Mouse (Mus musculus): Measurements from ENCODE around the gene Ppp3ca. TPM values are rescaled to one million over a fixed set of nuclear protein-coding genes. Genes with fewer than 3 reads are reported as not detected.

The Ppp3ca gene
- polyA plus RNA-seq, 1 experiment from 2014 or later: 21.6 TPM

DNA sequence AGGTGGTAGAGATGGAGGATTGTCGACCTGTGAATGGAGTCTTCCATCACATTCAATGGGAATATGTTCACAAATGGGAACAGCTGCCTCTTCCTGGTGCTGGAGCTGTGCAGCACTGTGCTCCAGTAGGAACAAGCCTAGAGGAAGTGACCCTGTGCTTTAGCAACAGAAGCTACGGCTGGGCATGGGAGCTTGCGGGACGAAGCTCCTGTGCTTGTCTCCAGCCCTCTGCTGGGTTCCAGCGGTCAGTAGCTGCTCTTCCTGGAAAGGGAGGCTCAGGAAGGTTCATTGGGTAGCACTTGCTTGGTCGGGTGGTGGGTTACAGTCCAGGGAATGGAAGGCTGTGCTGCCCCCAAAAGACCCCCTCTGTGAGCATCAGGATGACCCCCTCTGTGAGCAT lies 46.3 kb downstream of the Ppp3ca start:
- Histone ChIP-seq H3K36me3 (replicated peaks; ENCODE audit: insufficient read depth, low read length) (no peaks in the 10 kb centered on the region), H3K27me3 (ENCODE audit: insufficient read depth, low read length) (no peaks in the 10 kb centered on the region), H3K9ac (replicated peaks) (no peak overlapping the region), H3K4me1 (ENCODE audit: insufficient read depth) (no peaks in the 10 kb centered on the region), H3K27ac (ENCODE audit: low read depth) (no peak overlapping the region), H3K4me2 (ENCODE audit: low read depth, low read length) (no peak overlapping the region), H3K9me3 (ENCODE audit: low read length) (no peaks in the 10 kb centered on the region), H3K4me3 (ENCODE audit: low read depth, low read length) (no peak overlapping the region)
- WGBS (ENCODE audit: insufficient replicate concordance): 69% methylated on average over 6 of the region's 6 CpGs
- DNase-seq (no peak), ATAC-seq (no peak)
- TF ChIP-seq EP300 (IDR thresholded peaks at IDR 0.05; ENCODE audit: low read depth) (no peak), CTCF (IDR thresholded peaks at IDR 0.05; ENCODE audit: low read depth) (no peak)

DNA sequence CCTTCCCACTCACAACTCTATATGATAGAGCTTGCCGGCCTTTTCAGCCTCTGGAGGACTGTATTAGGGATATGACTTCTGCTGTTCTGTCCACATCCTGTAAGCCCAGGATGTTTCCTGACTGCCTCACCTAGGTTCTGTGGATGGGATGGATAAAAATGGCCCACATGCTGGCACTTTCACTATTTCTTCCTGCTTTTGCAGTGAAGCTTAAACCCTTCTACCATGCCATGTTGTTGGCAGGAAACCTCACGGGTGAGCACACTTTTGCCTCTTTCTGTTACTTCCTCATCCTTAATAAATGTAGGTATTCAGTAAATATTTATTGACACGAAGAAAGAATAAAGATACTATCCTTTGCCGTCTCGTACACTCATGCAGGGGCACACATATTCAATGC lies 48.5 kb downstream of the Ppp3ca start:
- ATAC-seq: no peak
- H3K36me3 ChIP-seq (replicated peaks; ENCODE audit: insufficient read depth, low read length): no peaks in the 10 kb centered on the region
- H3K4me1 ChIP-seq (ENCODE audit: insufficient read depth): 0 out of 2 replicates have a peak, but pooled peaks cover 3% of the 10 kb centered on the region
- DNase-seq: no peak
- no peak overlapping the region for H3K9ac ChIP-seq (replicated peaks)
- H3K4me2 ChIP-seq (ENCODE audit: low read depth, low read length): no peak overlapping the region
- no peak overlapping the region for H3K27ac ChIP-seq (ENCODE audit: low read depth)
- no peak for TF ChIP-seq EP300 (IDR thresholded peaks at IDR 0.05; ENCODE audit: low read depth)
- no peak for TF ChIP-seq CTCF (IDR thresholded peaks at IDR 0.05; ENCODE audit: low read depth)
- no peaks in the 10 kb centered on the region for H3K9me3 ChIP-seq (ENCODE audit: low read length)
- no peaks in the 10 kb centered on the region for H3K27me3 ChIP-seq (ENCODE audit: insufficient read depth, low read length)
- WGBS (ENCODE audit: insufficient replicate concordance): 77% methylated on average over 5 of the region's 5 CpGs
- H3K4me3 ChIP-seq (ENCODE audit: low read depth, low read length): no peak overlapping the region

DNA sequence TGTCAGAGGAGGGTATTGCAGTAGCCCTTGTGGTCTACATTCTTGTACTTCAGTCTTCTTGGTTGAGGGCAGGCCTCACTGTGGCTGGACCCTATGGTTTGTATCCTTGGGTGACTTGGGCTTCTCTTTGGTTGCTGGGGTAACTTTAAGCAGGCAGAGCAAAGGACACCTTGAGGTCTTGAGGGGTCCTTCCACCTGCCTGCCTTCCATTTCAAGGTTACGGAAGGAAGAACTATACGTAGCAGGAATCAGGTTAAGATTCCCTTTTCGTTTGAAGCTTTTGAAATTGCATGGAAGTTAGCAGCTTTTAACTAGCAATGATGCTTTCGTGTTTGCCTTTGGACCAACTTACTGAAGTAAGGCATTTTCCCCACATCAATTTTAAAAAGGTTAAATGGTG lies 51.3 kb downstream of the Ppp3ca start:
- Histone ChIP-seq H3K4me2 (ENCODE audit: low read depth, low read length) (no peak overlapping the region), H3K9me3 (ENCODE audit: low read length) (no peaks in the 10 kb centered on the region), H3K4me1 (ENCODE audit: insufficient read depth) (peaks cover 6% of the 10 kb centered on the region; the same call in 1 of the 2 replicates), H3K27me3 (ENCODE audit: insufficient read depth, low read length) (no peaks in the 10 kb centered on the region), H3K27ac (ENCODE audit: low read depth) (no peak overlapping the region), H3K9ac (replicated peaks) (no peak overlapping the region), H3K36me3 (replicated peaks; ENCODE audit: insufficient read depth, low read length) (no peaks in the 10 kb centered on the region), H3K4me3 (ENCODE audit: low read depth, low read length) (no peak overlapping the region)
- no peak for TF ChIP-seq CTCF (IDR thresholded peaks at IDR 0.05; ENCODE audit: low read depth)
- TF ChIP-seq EP300 (IDR thresholded peaks at IDR 0.05; ENCODE audit: low read depth): no peak
- DNase-seq (no peak), ATAC-seq (no peak)
- WGBS (ENCODE audit: insufficient replicate concordance): 87% methylated on average over 4 of the region's 4 CpGs

DNA sequence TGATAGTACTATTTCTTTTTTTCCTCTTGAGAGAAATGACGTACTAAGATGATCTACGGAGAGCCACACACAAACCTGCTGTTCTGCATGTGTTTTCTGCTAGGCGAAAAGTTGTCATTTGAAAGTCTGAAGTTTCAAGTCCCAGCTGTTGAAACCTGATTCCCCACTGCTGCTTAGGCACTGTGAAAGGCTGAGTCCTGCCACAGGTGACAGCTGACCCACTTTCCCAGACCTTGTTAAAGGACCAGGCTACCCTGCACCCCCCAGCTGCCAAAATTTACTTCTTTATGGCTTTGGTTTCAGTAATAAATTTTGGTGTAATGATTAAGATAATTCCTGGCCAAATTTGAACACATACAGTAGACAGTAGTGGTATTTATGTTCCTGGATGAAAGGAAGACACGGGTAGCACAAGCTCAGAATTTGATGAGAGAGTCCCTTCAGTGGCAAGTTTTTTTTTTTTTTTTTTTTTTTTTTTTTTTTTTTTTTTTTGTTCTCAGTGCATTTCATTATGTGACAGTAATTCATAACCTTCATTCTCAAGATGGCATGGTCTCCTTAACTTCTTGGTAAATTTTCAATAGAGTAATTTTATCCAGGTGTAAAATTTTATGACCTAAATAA lies 52.0 kb downstream of the Ppp3ca start:
- Histone ChIP-seq H3K9me3 (ENCODE audit: low read length) (no peaks in the 10 kb centered on the region), H3K36me3 (replicated peaks; ENCODE audit: insufficient read depth, low read length) (no peaks in the 10 kb centered on the region), H3K27me3 (ENCODE audit: insufficient read depth, low read length) (no peaks in the 10 kb centered on the region), H3K27ac (ENCODE audit: low read depth) (no peak overlapping the region), H3K4me3 (ENCODE audit: low read depth, low read length) (no peak overlapping the region), H3K9ac (replicated peaks) (no peak overlapping the region), H3K4me2 (ENCODE audit: low read depth, low read length) (no peak overlapping the region), H3K4me1 (ENCODE audit: insufficient read depth) (peaks cover 6% of the 10 kb centered on the region; the same call in 1 of the 2 replicates)
- no peak for DNase-seq
- no peak for TF ChIP-seq CTCF (IDR thresholded peaks at IDR 0.05; ENCODE audit: low read depth)
- no peak for TF ChIP-seq EP300 (IDR thresholded peaks at IDR 0.05; ENCODE audit: low read depth)
- no peak for ATAC-seq
- 87% methylated on average over 4 of the region's 4 CpGs for WGBS (ENCODE audit: insufficient replicate concordance)

DNA sequence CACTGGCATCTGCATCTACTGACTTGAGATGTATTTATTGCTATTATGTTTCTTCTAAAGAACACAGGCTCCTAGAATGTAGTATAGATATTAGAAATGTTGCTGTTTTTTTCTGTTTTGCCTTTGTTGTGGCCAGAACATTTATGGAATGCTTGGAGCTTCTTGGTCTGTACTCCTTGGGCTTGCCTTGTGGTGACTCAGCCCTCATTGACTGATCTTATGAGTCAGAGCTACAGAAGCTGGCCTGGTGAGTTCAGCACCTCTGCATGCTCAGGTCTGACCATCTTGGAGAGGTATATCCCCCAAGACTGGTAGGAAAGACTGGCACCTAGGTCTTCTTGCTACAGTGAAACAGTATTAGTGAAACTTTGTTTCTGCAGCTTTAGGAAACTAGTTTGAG lies 52.6 kb downstream of the Ppp3ca start:
- DNase-seq (no peak), ATAC-seq (no peak)
- no peak overlapping the region for H3K27ac ChIP-seq (ENCODE audit: low read depth)
- H3K9ac ChIP-seq (replicated peaks): no peak overlapping the region
- H3K9me3 ChIP-seq (ENCODE audit: low read length): no peaks in the 10 kb centered on the region
- no peaks in the 10 kb centered on the region for H3K27me3 ChIP-seq (ENCODE audit: insufficient read depth, low read length)
- H3K36me3 ChIP-seq (replicated peaks; ENCODE audit: insufficient read depth, low read length): no peaks in the 10 kb centered on the region
- H3K4me1 ChIP-seq (ENCODE audit: insufficient read depth): peaks cover 6% of the 10 kb centered on the region; the same call in 1 of the 2 replicates
- H3K4me2 ChIP-seq (ENCODE audit: low read depth, low read length): no peak overlapping the region
- no peak for TF ChIP-seq EP300 (IDR thresholded peaks at IDR 0.05; ENCODE audit: low read depth)
- H3K4me3 ChIP-seq (ENCODE audit: low read depth, low read length): no peak overlapping the region

DNA sequence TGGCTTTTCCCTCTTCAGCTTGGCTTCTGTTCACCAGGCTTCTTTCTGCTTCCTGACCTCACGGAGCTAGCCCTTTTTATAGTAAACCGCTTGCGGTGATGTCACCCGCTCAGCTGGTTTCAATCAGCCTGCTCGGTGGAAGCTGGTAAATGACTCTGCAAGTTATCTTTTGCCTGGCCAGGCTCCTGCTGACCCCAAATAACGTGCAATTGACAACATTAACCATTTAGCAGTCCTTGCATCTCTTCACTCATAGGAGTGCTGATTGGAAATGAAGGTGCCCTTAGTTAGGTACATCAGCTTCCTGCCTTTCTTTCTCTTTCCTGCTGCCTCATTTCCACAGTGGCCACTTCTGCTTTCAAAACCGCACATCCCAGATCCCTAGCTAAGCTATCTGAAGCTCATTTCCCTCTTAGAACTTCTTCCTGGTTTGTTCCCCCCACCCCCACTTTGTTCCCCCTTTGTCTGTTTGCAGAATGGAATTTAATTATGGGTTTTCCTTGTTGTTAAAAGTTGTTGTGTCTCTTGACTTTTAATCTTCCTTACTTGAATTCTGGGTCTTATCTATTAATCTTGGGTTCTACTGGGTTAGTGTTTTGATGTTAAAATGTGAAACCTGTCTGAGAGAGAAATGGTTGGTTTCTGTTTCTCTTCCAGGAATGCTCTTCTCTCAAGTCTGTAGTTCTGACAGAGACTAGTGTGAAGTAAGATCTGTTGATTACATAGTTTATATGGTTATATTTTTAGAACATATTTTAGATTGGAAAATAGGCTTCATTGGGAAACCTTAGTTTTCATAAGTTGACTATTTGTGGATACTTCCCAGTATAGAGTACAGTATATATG lies 55.6 kb downstream of the Ppp3ca start:
- no peaks in the 10 kb centered on the region for H3K36me3 ChIP-seq (replicated peaks; ENCODE audit: insufficient read depth, low read length)
- H3K9me3 ChIP-seq (ENCODE audit: low read length): no peaks in the 10 kb centered on the region
- H3K4me1 ChIP-seq (ENCODE audit: insufficient read depth): peaks cover 6% of the 10 kb centered on the region
- H3K27ac ChIP-seq (ENCODE audit: low read depth): peak overlapping the region; percentile 75
- WGBS (ENCODE audit: insufficient replicate concordance): 15% methylated on average over 7 of the region's 7 CpGs
- no peak; the same call in 1 of the 2 replicates for ATAC-seq
- H3K4me3 ChIP-seq (ENCODE audit: low read depth, low read length): peak overlapping the region; percentile 25; the same call in 1 of the 2 replicates
- no peaks in the 10 kb centered on the region for H3K27me3 ChIP-seq (ENCODE audit: insufficient read depth, low read length)
- no peak overlapping the region for H3K9ac ChIP-seq (replicated peaks)
- peak overlapping the region; percentile 47 for H3K4me2 ChIP-seq (ENCODE audit: low read depth, low read length)
- TF ChIP-seq CTCF (IDR thresholded peaks at IDR 0.05; ENCODE audit: low read depth) (no peak), EP300 (IDR thresholded peaks at IDR 0.05; ENCODE audit: low read depth) (no peak)
- no peak for DNase-seq

Data from liver, postnatal 0 days (tissue).